Mouse (Mus musculus): Measurements from ENCODE around the gene Stard8. TPM values are rescaled to one million over a fixed set of nuclear protein-coding genes. Genes with fewer than 3 reads are reported as not detected.

Gene Stard8
- total RNA-seq, 1 experiment from 2014 or later, result 4.0 TPM

GRCm38 (mm10) chrX:99111088-99111724, 108.2 kb downstream of the Stard8 start:
- peak; percentile 99 for ATAC-seq (replicated peaks; ENCODE audit: low read depth, poor library complexity, severe bottlenecking)

DNA sequence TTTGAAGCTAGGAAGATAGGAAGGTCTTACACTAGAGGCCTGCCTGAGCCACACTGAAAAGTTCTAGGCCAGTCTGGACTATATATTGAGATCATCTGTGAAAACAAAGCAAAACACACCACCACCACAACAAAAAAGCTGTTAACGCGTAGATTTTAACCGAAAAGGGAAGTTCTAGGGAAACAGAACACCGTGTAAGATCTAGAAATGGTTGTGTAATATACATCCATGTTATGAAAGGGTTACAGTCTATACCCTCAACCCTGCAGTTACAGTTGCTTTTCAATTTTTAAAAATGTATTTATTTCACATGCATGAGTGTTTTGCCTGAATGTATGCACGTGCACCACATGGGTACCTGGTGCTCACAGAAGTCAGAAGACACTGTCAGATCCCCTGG, 116.5 kb downstream of the Stard8 start:
- no peak for ATAC-seq (replicated peaks; ENCODE audit: low read depth, poor library complexity, severe bottlenecking)

Other genes starting within 250 kb of the Stard8 start
- 1.1 and 2.3 TPM in 2 replicates for gene Ophn1, start 112.2 kb upstream of the Stard8 start, total RNA-seq (2017)
- gene Yipf6, start 66.9 kb upstream of the Stard8 start, total RNA-seq (2017), result 24.9 and 29.6 TPM in 2 replicates
- 3.0 and 3.1 TPM in 2 replicates for gene Efnb1, start 132.9 kb downstream of the Stard8 start, total RNA-seq (2017)

All from common myeloid progenitor, adult 5-6 weeks (primary cell).